Mouse (Mus musculus) adrenal gland, adult 8-10 months (tissue): Measurements from ENCODE around the gene Aplp1. TPM values are rescaled to one million over a fixed set of nuclear protein-coding genes. Genes with fewer than 3 reads are reported as not detected.
A peak's percentile ranks its signal among the peaks of the same experiment; 100 is the strongest.

Source experiments
- DNase-seq: peaks from one replicate; pipeline ENCODE4 v3.0.0; 2022
- total RNA-seq, 4 experiments: library from RNA; stranded (reverse); gene quantifications; 2 replicates each; pipeline ENCODE4 v1.2.4; 2022

Aplp1 gene
- total RNA-seq, 4 experiments from 2014 or later, result 45.2 to 59.3 (median 46.7) TPM

- DNase-seq, result no peak
Observed at GRCm38 (mm10) chr7:30408639-30409038, 36.7 kb downstream of the Aplp1 start.

GRCm38 (mm10) chr7:30402343-30402742 is 43.0 kb downstream of the Aplp1 start:
- no peak for DNase-seq

GRCm38 (mm10) chr7:30399671-30400070 is 45.7 kb downstream of the Aplp1 start:
- DNase-seq, result no peak

- no peak for DNase-seq
Observed at GRCm38 (mm10) chr7:30394871-30395270, 50.5 kb downstream of the Aplp1 start.

- peak; percentile 58 for DNase-seq
Observed at GRCm38 (mm10) chr7:30394379-30394778, 51.0 kb downstream of the Aplp1 start.

GRCm38 (mm10) chr7:30393631-30394030 is 51.7 kb downstream of the Aplp1 start:
- DNase-seq, result no peak

GRCm38 (mm10) chr7:30392746-30393520 is 52.4 kb downstream of the Aplp1 start:
- DNase-seq, result no peak

Other genes starting within 250 kb of the Aplp1 start
- 100 to 1,000 TPM; 562 to 740 (median 679) TPM for gene Capns1, start 246.7 kb downstream of the Aplp1 start, total RNA-seq
- 10 to 100 TPM; 62.8 to 93.8 (median 72.7) TPM for gene Polr2i, start 213.6 kb downstream of the Aplp1 start, total RNA-seq
- gene Tbcb, start 213.3 kb downstream of the Aplp1 start, total RNA-seq, result 100 to 1,000 TPM; 102 to 119 (median 108) TPM
- not detected for gene Ovol3, start 209.8 kb downstream of the Aplp1 start, total RNA-seq
- gene Thap8, start 165.4 kb downstream of the Aplp1 start, total RNA-seq, result under 1 TPM in 2 of 4 experiments, not detected in 2; 0.21 to 0.97 TPM
- gene Wdr62, start 165.1 kb downstream of the Aplp1 start, total RNA-seq, result 1 to 10 TPM; 2.7 to 7.5 (median 4.5) TPM
- 10 to 100 TPM; 20.8 to 35.8 (median 30.0) TPM for gene Clip3, start 153.8 kb downstream of the Aplp1 start, total RNA-seq
- 100 to 1,000 TPM in 1 of 4 experiments, 10 to 100 TPM in 3; 60.5 to 112 (median 82.7) TPM for gene Alkbh6, start 136.8 kb downstream of the Aplp1 start, total RNA-seq
- 100 to 1,000 TPM in 1 of 4 experiments, 10 to 100 TPM in 3; 22.5 to 102 (median 57.8) TPM for gene Syne4, start 130.7 kb downstream of the Aplp1 start, total RNA-seq
- gene E130208F15Rik, start 123.8 kb downstream of the Aplp1 start, total RNA-seq, result 1 to 10 TPM in 3 of 4 experiments, under 1 TPM in 1; 0.87 to 2.2 (median 1.8) TPM
- 10 to 100 TPM; 13.9 to 18.4 (median 16.1) TPM for gene Sdhaf1, start 121.6 kb downstream of the Aplp1 start, total RNA-seq
- gene Lrfn3, start 82.8 kb downstream of the Aplp1 start, total RNA-seq, result 10 to 100 TPM; 11.5 to 15.8 (median 12.7) TPM
- 10 to 100 TPM; 31.8 to 65.8 (median 51.1) TPM for gene Tyrobp, start 31.8 kb downstream of the Aplp1 start, total RNA-seq
- gene Hcst, start 25.7 kb downstream of the Aplp1 start, total RNA-seq, result 1 to 10 TPM in 3 of 4 experiments, under 1 TPM in 1; 0.98 to 2.3 (median 1.4) TPM
- gene Nfkbid, start 23.8 kb downstream of the Aplp1 start, total RNA-seq, result 1 to 10 TPM in 3 of 4 experiments, under 1 TPM in 1; 0.73 to 2.4 (median 1.7) TPM
- gene Kirrel2, start 12.2 kb upstream of the Aplp1 start, total RNA-seq, result not detected
- gene Nphs1, start 12.8 kb upstream of the Aplp1 start, total RNA-seq, result not detected
- under 1 TPM in 1 of 4 experiments, not detected in 3; 0.56 TPM for gene Prodh2, start 48.1 kb upstream of the Aplp1 start, total RNA-seq
- gene Arhgap33, start 89.5 kb upstream of the Aplp1 start, total RNA-seq, result 1 to 10 TPM; 2.2 to 9.4 (median 6.4) TPM
- gene Hspb6, start 106.6 kb upstream of the Aplp1 start, total RNA-seq, result 10 to 100 TPM; 23.5 to 56.3 (median 32.4) TPM
- gene Proser3, start 106.8 kb upstream of the Aplp1 start, total RNA-seq, result 10 to 100 TPM in 2 of 4 experiments, 1 to 10 TPM in 2; 9.1 to 13.4 (median 10.0) TPM
- gene Lin37, start 114.3 kb upstream of the Aplp1 start, total RNA-seq, result 10 to 100 TPM; 56.1 to 65.5 (median 61.7) TPM
- 10 to 100 TPM; 70.4 to 83.6 (median 73.1) TPM for gene U2af1l4, start 117.8 kb upstream of the Aplp1 start, total RNA-seq
- 10 to 100 TPM in 1 of 4 experiments, 1 to 10 TPM in 3; 2.9 to 11.3 (median 7.4) TPM for gene Gm49396, start 117.8 kb upstream of the Aplp1 start, total RNA-seq
- gene Psenen, start 118.1 kb upstream of the Aplp1 start, total RNA-seq, result 100 to 1,000 TPM; 146 to 179 (median 164) TPM
- 1 to 10 TPM; 2.1 to 7.9 (median 3.6) TPM for gene Igflr1, start 119.9 kb upstream of the Aplp1 start, total RNA-seq
- gene Kmt2b, start 143.2 kb upstream of the Aplp1 start, total RNA-seq, result 10 to 100 TPM; 36.8 to 65.3 (median 57.0) TPM
- 1 to 10 TPM in 1 of 4 experiments, under 1 TPM in 1, not detected in 2; 0.73 to 1.8 TPM for gene Zbtb32, start 153.4 kb upstream of the Aplp1 start, total RNA-seq
- gene Upk1a, start 167.3 kb upstream of the Aplp1 start, total RNA-seq, result under 1 TPM in 3 of 4 experiments, not detected in 1; 0.27 to 0.34 (median 0.31) TPM
- 1,000 to 10,000 TPM in 2 of 4 experiments, 100 to 1,000 TPM in 2; 538 to 1,102 (median 895) TPM for gene Cox6b1, start 180.6 kb upstream of the Aplp1 start, total RNA-seq
- not detected for gene Etv2, start 190.3 kb upstream of the Aplp1 start, total RNA-seq
- gene Rbm42, start 204.8 kb upstream of the Aplp1 start, total RNA-seq, result 10 to 100 TPM; 76.5 to 93.6 (median 85.1) TPM
- gene Haus5, start 219.5 kb upstream of the Aplp1 start, total RNA-seq, result 10 to 100 TPM in 3 of 4 experiments, 1 to 10 TPM in 1; 7.7 to 17.6 (median 12.1) TPM
- gene Pmis2, start 226.1 kb upstream of the Aplp1 start, total RNA-seq, result under 1 TPM in 1 of 4 experiments, not detected in 3; 0.75 TPM